Mouse (Mus musculus): ENCODE measurements around the gene Cpne7.

DNA sequence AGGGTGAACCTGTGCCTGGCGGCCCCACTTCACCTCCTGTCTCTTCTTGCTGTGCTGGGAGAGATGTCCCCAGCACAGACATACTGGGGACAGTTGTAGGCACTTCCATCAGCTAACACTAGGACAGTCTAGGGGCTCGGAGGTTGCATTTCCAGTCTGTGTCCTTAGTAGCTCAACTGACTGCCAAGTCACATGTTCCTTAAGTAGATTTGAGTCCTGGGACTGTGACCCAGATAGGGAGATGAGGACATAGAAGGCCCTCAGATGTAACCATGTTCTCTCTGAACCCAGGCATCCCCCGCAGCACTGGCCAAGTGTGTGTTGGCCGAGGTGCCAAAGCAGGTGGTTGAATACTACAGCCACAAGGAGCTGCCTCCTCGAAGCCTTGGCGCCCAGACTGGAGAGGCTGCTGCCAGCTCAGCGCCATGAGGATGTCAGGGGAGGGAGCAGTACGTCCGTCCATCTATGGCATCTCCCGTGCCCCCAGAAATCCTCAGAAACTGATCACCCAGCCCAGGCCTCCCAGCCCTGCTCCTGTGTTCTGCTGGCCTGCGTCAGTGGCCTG is 17.1 kb downstream of the Cpne7 start:
- TF ChIP-seq CTCF (IDR thresholded peaks at IDR 0.05 in 2 of 3, conservative IDR thresholded peaks at IDR 0.05 in 1 of 3; ENCODE audit: control insufficient read depth in 1 of 3, insufficient read depth in 1 of 3, low read depth in 2 of 3, low read length in 3 of 3, poor library complexity in 1 of 3, severe bottlenecking in 1 of 3), result no peak
- no peak for TF ChIP-seq MYC (IDR thresholded peaks at IDR 0.05; ENCODE audit: low read depth, low read length)
- TF ChIP-seq POLR2AphosphoS2 (IDR thresholded peaks at IDR 0.05; ENCODE audit: low read length), result no peak
- TF ChIP-seq POLR2A (IDR thresholded peaks at IDR 0.05; ENCODE audit: control insufficient read depth in 1 of 2, insufficient read depth in 1 of 2, low read depth in 1 of 2, low read length in 2 of 2, poor library complexity in 1 of 2), result no peak
